Mouse (Mus musculus): Measurements from ENCODE around the gene Mars.

The Mars gene

DNA sequence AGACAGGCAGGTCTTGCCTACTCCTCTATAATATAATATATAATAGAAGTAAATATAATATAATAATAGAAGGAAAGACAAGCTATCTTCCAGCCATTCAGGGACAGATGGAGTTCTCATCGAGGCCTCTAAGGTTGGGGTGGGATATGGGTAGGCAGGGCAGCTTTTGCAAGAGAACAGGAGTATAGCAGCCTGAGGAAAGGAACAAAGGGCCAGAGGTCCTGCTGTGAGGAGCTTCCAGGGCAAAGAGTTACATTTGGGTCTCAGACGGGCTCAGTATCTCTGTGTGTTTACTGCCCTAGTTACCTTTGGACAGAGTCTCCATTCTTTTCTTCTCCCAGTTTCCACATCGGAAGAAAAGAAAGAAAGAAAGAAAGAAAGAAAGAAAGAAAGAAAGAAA is 48.0 kb downstream of the Mars start:
- in situ Hi-C loops (cut with MboI, MseI) = no loop called here

DNA sequence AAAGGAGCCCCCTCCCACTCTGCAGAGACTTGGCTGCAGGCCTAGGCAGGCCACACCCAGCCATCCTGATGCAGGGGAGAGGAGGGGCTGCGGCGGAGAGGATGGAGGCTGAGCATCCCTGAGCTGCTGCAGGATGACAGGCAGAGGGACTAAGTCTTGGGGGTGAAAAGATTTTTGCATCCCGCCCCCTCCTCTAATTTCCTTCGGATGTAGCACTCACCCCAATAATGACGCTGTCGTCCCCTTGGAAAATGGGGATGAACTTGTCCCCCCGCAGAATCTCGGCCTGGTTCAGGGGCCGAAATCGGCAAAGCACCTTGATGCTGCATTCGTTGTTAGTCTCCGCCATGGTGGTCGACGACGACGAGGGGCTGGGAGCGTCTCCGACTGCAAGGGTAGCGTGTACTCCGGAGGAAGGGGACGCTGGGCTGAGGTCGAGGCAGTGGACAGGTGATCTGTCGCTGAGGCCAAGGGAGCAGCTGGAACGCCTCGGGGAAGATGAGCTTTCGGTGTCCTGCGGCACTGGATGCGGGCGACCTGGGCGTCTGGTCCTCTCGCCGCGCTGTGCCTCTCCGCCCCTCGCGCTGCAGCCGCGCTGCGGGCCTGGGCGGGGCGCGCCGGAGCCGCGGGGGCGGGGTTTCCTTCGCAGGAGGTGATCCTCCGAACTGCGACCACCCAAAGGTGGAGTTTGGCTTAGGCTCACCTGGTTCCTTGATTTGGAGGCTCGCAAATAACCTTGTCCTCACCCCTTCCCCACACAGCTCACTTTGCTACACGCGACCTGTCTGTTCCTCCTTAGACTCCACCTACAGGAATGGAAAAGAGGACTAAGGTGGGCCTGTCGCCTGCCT is 48.8 kb downstream of the Mars start, which contains the start of gene Kif5a:
Kif5a (minus strand) TSS at position 801 of the 851 bp plus-strand sequence.
- in situ Hi-C loops (cut with MboI, MseI) = no loop called here

DNA sequence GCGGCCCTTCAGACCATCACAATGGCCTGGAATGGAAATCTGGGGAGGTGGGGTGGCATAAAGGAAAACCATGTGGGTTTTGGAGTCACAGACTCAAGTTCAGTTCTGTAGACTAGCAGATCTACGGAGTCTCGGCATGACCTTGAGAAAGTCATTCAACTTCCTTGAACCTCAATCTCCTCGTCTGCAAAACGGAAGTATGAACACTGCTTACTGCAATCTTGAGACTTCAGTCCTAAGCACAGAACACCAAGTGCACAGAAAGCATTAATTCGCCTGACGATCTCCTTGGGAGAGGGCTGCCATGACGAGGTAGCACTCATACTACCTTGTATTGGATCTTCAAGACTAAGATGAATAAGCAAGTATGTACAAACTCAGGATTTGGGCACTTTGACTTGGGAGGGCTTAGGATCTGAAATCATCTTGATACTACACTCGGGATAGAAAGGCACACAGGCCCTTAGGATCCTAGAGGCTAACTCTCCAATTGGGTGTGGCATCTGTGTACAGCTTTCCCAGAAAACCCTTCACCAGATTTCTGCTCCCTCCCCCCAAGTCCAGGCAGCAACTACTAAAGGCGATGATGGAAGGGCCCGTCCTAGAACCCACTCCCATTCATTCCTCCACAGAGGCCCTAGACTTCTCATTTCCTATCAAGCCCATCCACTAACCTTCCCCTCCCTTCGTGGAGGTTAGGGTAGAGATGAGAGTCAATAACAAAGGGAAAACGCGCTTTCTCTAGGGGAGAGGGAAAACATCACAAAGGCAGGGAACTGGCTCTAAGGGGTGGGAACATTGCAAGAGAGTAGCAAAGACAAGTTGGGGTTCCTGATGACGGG is 49.7 kb downstream of the Mars start:
- in situ Hi-C loops (cut with MboI, MseI) = no loop called here

DNA sequence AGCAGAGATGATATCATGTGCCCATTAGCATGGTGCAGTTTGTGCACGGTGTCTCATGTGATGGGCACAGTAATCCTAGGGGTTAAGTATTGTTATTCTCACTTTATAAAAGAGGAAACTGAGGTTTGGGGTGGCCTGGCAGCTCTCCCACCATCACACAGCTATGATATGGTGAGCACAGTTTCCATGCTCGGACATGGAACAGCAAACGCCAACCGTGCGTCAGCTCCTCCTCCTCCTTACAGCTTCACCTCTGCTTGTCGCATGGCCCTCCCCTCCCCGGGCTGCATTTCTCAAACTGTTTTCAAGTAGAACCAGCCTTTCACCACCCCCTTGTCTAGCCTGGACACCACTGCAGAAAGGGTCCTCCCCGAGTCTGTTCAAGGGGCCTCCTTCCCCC is 53.1 kb downstream of the Mars start:
- in situ Hi-C loops (cut with MboI, MseI) = no loop called here

DNA sequence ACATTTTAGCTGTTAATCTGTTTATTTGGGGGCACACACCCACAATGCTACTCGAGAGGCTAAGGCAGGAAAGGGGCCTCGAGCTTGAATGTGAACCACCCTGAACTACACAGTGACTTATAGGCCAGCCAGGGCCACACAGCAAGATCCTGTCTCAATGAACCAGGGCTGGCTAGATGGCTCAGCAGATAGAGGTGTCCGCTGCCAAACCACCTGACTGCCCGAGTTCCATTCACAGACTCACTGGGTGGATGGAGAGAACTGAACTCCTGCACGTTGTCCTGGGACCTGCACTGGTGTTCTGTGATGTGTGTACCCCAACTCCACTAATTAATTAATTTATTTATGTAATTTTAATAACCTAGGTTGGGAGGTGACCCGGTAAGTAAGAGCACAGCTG is 53.8 kb downstream of the Mars start:
- in situ Hi-C loops (cut with MboI, MseI) = no loop called here

DNA sequence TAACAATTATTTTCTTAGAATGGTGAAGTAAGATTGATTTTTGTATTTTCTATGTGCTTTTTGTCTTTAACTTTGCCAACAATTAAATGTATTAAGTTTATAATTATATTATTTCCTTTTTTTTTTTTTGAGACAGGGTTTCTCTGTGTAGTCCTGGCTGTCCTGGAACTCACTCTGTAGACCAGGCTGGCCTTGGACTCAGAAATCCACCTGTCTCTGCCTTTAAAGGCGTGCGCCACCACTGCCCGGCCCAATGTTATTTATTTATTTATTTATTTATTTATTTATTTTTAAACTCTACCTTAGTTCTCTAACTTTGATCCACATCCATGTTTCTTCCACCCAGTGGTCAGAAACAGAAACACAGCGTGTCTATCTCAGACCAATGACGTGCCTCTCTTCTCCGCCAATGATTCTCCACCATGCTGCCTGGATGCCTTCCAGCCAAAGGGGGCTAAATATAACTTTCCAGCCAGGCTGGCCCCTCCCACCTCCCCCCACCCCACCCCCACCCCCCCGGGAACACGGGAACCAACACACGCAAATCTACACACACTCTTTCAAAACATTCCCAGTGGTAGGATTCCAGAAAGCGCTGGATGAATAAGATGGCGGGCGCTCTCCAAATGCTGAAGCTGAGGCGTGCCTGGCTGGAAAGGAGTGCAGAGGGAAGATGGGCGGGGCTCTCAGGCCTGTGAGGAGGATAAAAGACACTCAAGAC is 55.8 kb downstream of the Mars start:
- in situ Hi-C loops (cut with MboI, MseI) = no loop called here

DNA sequence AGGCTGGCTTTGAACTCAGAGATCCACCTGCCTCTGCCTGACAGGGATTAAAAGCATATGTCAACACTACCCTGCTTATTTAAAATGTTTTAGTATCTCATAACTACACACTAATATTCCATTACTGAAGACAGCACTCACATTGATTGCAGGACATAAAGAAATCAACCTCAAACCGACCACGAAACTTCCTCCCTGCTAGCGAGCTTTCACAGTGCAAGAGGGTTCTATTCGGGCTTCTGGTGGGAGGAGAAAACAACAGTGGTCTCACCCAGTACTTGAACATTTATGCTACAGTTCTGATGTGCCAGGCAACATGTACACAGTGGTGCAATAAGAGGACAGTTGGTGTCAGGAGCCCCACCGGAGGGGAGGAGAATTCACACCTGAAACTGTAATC is 60.8 kb downstream of the Mars start:
- in situ Hi-C loops (cut with MboI, MseI) = no loop called here

All from regulatory T cell (primary cell).